Mouse (Mus musculus): ENCODE measurements around the gene Gm28038.

- no peak for TF ChIP-seq GATA1 (IDR thresholded peaks at IDR 0.05; ENCODE audit: borderline replicate concordance, low read length)
- peak; percentile 86 for TF ChIP-seq FLI1 (IDR thresholded peaks at IDR 0.05; ENCODE audit: low read length)
Observed at GRCm38 (mm10) chr2:30237199-30237880, 43.5 kb upstream of the Gm28038 start, which contains the start of gene Lrrc8a.

All from megakaryocyte, embryonic 14.5 days (primary cell).